Mouse (Mus musculus) liver, embryonic 14.5 days (tissue): ENCODE measurements around the gene Slpi.
"Not testable (repeated sequence)": the region's sequence is repeated elsewhere in the genome, so short reads cannot be mapped to it uniquely, and the experiment has no call there.

Experiments used
- CTCF ChIP-seq: IDR thresholded peaks from 2 replicates; pipeline ENCODE4 v1.5.1; 2016; ENCODE audit warnings: antibody characterized with exemption, low read depth, control low read depth
- EP300 ChIP-seq: IDR thresholded peaks from 2 replicates; pipeline ENCODE4 v1.6.1; 2016; ENCODE audit warnings: antibody characterized with exemption, low read depth

GRCm38 (mm10) chr2:164347697-164348096, 41.2 kb downstream of the Slpi start:
- TF ChIP-seq CTCF, EP300: not testable (repeated sequence)
